Mouse (Mus musculus): ENCODE data around the gene Gm42372.

DNA sequence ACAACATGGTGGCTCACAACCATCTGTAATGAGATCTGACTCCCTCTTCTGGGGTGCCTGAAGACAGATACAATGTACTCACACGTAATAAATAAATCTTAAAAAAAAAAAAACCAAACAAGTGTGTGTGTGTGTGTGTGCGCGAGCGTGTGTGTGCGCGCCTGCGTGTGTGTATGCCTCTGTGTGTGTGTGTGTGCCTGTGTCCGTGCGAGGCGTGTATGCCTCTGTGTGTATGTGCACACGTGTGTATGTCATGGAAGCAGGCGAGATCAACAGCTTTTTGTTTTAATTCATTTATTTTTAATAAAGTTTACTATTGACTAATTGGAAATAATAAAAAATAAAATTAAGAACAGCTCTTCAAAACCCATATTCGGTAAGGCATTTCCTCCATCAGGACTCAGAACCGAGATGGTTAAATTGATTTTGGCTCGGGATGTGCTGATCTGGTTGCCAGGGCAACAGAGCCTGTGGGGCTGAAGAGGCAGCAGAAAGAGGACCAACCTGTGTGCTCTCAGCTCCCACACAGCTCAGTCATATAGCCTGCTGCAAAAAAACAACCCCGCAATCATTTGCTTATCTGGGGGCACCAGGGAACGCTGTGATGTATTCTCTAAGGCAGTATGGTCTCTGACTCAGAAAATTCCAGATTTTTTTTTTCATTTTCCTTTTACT is 44.6 kb upstream of the Gm42372 start:
- TF ChIP-seq CTCF (IDR thresholded peaks at IDR 0.05; ENCODE audit: extremely low read depth, insufficient read depth, insufficient read length, insufficient replicate concordance) = no peak
- TF ChIP-seq POLR2A (IDR thresholded peaks at IDR 0.05; ENCODE audit: low read depth, low read length) = no peak

Measured in spleen, adult 2 months (tissue).